Mouse (Mus musculus): ENCODE results near the gene Plxnb2. TPM values are rescaled to one million over a fixed set of nuclear protein-coding genes. Genes with fewer than 3 reads are reported as not detected.

The Plxnb2 gene
- total RNA-seq, 2 experiments from 2014 or later = 100 TPM

DNA sequence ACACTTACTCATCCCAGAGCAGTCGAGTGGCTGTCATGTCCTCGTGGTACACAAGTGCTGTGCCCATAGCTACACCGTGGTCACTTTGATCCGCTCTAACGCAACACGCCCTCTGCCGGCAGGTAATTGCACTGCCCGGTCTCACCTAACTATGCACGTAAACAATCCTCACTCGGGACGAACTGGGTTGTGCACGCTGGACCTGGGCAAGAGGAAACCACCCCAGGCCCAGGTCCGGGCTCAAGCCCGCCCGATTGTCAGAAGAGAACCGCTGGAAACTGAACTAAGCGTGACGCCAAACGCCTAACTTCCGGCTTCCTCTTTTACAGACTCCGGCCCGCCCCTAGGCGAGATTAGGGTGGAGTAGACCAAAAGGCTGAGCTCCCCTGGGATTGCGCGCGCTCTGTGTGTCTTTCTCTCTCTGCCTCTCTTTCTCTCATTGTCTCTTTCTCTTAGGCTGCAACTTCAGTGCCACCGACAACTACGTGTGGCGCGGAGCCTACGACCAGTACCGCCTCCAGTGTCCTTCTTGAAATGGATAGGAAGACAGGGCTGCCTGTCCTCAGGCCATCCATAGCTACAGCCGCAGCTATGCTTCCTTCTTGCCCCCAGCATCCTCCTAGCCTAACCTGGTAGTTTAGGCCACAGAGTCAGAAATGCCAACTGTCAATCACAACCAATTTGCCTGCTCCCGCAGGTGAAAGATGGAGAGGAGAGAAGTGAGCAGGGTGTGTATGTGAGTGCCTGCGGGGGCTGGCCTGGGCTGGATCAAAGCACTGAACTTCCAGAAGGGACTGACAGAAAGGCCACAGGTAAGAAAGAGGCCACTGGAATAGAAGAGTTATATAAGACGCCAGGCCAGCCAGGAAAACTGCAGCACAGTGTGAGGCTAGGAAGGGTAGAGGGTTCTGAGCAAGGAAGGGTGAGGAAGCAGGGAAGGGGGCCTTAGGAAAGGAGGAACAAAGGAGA is 51.9 kb downstream of the Plxnb2 start, which contains the start of gene Hdac10:
Gene Hdac10 (minus strand): TSS at position 319 of the 969 bp plus-strand sequence.
- intact Hi-C loops (cut with DNase I) = loop anchor here (10.0 kb wide), 1 partner anchor 76 kb away; no protein-coding TSS in a partner anchor

GRCm38 (mm10) chr15:89127364-89127940 is 53.1 kb downstream of the Plxnb2 start:
- intact Hi-C loops (cut with DNase I) = loop anchor here (10.0 kb wide), 1 partner anchor 77 kb away; no protein-coding TSS in a partner anchor

More for the DNA sequence above, 51.9 kb downstream of the Plxnb2 start, which contains the start of gene Hdac10:
- DNase-seq = peak; percentile 87

DNA sequence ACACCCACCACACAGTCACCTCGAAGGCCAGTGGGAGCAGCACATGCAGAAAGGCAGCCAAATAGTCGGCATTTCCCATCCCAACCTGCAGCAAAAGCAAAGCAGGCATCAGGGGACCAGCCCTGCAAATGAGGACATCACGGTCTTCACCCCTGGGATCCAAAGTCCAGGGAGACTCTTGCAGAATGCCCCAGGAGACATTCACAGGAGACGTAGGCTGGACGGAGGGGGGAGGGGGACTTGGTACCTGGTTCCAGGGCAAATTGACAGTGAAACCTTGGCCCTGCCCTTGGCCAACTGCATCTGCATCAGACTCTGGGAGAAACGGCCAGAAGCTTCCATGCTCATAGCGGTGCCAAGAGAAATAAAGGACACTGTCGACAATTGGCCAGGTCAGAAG is 54.0 kb downstream of the Plxnb2 start:
- intact Hi-C loops (cut with DNase I) = loop anchor here (10.0 kb wide), 1 partner anchor 78 kb away; no protein-coding TSS in a partner anchor

More at GRCm38 (mm10) chr15:89127364-89127940, 53.1 kb downstream of the Plxnb2 start:
- no peak for DNase-seq

GRCm38 (mm10) chr15:89125351-89125750 is 55.2 kb downstream of the Plxnb2 start:
- no peak for DNase-seq
- intact Hi-C loops (cut with DNase I) = loop anchor here (10.0 kb wide), 1 partner anchor 79 kb away; no protein-coding TSS in a partner anchor

More for the DNA sequence above, 54.0 kb downstream of the Plxnb2 start:
- DNase-seq = no peak

DNA sequence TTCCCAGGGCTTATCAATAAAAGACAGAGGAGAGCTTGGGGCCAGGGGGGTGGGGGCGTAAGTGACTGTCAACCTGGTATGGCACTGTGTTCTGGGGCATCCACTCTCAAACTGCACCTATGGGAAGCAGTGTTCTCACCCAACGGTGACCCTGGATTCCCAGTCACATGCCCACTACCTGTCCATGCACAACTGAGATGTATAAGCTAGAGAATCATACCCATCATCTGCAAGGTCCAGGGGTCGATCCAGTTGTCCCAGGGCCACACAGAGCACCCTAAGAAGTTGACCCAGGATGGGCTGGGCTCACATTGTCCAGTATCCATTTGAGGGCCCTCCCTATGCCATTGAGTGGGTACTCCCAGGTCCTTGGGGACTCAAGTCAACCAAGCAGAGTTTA is 56.3 kb downstream of the Plxnb2 start:
- intact Hi-C loops (cut with DNase I) = loop anchor here (10.0 kb wide), 1 partner anchor 80 kb away; no protein-coding TSS in a partner anchor
- no peak for DNase-seq

- peak; percentile 62 for DNase-seq
- intact Hi-C loops (cut with DNase I) = loop anchor here (10.0 kb wide), 1 partner anchor 81 kb away; no protein-coding TSS in a partner anchor
Observed at GRCm38 (mm10) chr15:89123595-89123994, 57.0 kb downstream of the Plxnb2 start.

DNA sequence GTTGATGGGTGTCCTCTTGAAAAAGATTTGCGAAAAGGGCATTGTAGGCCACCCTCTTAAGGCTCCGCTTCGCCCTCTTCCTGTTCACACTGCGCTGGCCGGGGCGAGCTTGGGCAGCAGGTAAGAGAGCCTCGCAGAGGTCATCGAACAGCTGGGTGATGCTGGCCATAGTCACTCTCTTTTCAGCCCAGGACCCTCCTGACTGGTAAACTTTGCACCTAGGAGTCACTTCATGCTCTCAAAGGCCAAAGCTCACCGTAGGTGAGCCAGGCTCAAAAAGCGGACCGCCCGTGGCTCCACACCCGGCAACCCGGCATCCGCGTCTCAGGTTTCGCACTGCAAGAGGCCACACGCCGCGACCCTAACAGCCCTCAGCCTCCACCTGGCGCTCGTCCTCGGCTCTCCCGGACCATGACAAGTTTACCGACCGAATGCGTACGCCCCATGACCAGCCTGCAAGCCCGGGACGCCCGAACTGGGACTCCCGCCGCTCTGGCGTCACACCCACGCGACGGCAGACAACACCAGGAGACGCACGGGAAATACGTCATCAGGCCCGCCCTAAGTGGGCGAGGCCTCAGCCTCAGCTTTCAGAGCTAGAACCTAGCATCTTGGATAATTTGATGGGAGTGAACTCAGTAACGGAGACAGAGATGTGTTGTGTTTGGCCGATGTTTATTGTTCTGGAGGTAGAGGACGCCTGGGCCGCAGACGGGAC is 57.8 kb downstream of the Plxnb2 start, which contains the start of gene Tubgcp6:
Gene Tubgcp6 (minus strand): TSS at position 464 of the 718 bp plus-strand sequence.
- DNase-seq = peak; percentile 95
- intact Hi-C loops (cut with DNase I) = loop anchor here (10.0 kb wide), 1 partner anchor 82 kb away; no protein-coding TSS in a partner anchor

GRCm38 (mm10) chr15:89118007-89118406 is 62.6 kb downstream of the Plxnb2 start:
- intact Hi-C loops (cut with DNase I) = no loop called here
- no peak for DNase-seq

DNA sequence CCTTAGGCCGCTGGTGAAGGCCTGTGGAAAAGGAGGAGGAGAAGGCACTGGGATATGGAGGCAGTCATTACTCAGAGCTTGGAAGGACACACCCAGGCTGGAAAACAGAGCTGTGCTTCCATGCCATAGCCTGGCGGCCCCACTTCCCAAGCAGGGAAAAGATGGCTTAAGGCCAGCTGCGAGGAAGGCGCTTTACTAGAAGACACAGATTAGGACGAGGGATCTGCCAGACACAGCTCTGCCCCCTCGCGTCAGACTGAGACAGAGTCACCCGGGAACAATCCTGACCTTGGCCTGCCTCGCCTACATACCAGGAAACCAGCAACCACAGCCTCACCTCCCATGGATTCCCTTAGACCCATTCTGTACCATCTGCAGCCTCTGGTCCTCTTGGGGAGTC is 70.4 kb downstream of the Plxnb2 start:
- DNase-seq = no peak
- intact Hi-C loops (cut with DNase I) = no loop called here

- intact Hi-C loops (cut with DNase I) = no loop called here
- DNase-seq = no peak
Observed at GRCm38 (mm10) chr15:89106976-89107375, 73.6 kb downstream of the Plxnb2 start.

- peak; percentile 43 for DNase-seq
- intact Hi-C loops (cut with DNase I) = no loop called here
Observed at GRCm38 (mm10) chr15:89106073-89106472, 74.5 kb downstream of the Plxnb2 start.

Small RNAs within 50 kb of the gene (microRNA-seq; reads per million reads assigned to microRNA genes)
- gene Mir6958 (4.8 reads per million, percentile 11 among the genes with 10 or more reads in this experiment), gene Mir7118 (2.1 reads per million)

Other genes starting within 250 kb of the Plxnb2 start
- gene Ttll8, start 226.4 kb downstream of the Plxnb2 start, total RNA-seq (2021) = 1 to 10 TPM; 1.3 to 1.7 TPM
- gene Mlc1, start 201.8 kb downstream of the Plxnb2 start, total RNA-seq (2021) = 10 to 100 TPM; 51.6 to 56.9 TPM
- under 1 TPM; 0.12 to 0.30 TPM for gene Mov10l1, start 197.9 kb downstream of the Plxnb2 start, total RNA-seq (2021)
- gene Panx2, start 121.1 kb downstream of the Plxnb2 start, total RNA-seq (2021) = 10 to 100 TPM; 52.1 to 60.6 TPM
- 10 to 100 TPM; 27.7 to 28.2 TPM for gene Trabd, start 105.7 kb downstream of the Plxnb2 start, total RNA-seq (2021)
- 10 to 100 TPM; 24.6 to 25.7 TPM for gene Selenoo, start 91.7 kb downstream of the Plxnb2 start, total RNA-seq (2021)
- 10 to 100 TPM; 36.9 to 42.1 TPM for gene Tubgcp6, start 57.7 kb downstream of the Plxnb2 start, total RNA-seq (2021)
- 10 to 100 TPM; 40.0 to 42.8 TPM for gene Hdac10, start 52.1 kb downstream of the Plxnb2 start, total RNA-seq (2021)
- gene Mapk12, start 40.1 kb downstream of the Plxnb2 start, total RNA-seq (2021) = 1 to 10 TPM; 4.1 to 5.0 TPM
- 10 to 100 TPM; 34.4 to 36.6 TPM for gene Mapk11, start 31.2 kb downstream of the Plxnb2 start, total RNA-seq (2021)
- gene Dennd6b, start 15.7 kb upstream of the Plxnb2 start, total RNA-seq (2021) = 10 to 100 TPM; 46.6 to 49.4 TPM
- 100 to 1,000 TPM; 163 to 165 TPM for gene Ppp6r2, start 30.8 kb upstream of the Plxnb2 start, total RNA-seq (2021)
- 100 to 1,000 TPM; 192 to 235 TPM for gene Sbf1, start 134.5 kb upstream of the Plxnb2 start, total RNA-seq (2021)
- gene Adm2, start 141.9 kb upstream of the Plxnb2 start, total RNA-seq (2021) = not detected
- not detected for gene Miox, start 153.6 kb upstream of the Plxnb2 start, total RNA-seq (2021)
- 10 to 100 TPM; 22.9 to 36.2 TPM for gene Lmf2, start 174.9 kb upstream of the Plxnb2 start, total RNA-seq (2021)
- 10 to 100 TPM; 86.6 to 93.2 TPM for gene Ncaph2, start 174.9 kb upstream of the Plxnb2 start, total RNA-seq (2021)
- gene Sco2, start 193.1 kb upstream of the Plxnb2 start, total RNA-seq (2021) = 10 to 100 TPM; 25.0 to 28.7 TPM
- gene Tymp, start 196.3 kb upstream of the Plxnb2 start, total RNA-seq (2021) = under 1 TPM; 0.62 to 0.81 TPM
- gene Odf3b, start 198.5 kb upstream of the Plxnb2 start, total RNA-seq (2021) = 1 to 10 TPM; 1.8 to 1.9 TPM
- not detected for gene Klhdc7b, start 204.1 kb upstream of the Plxnb2 start, total RNA-seq (2021)
- gene Syce3, start 229.7 kb upstream of the Plxnb2 start, total RNA-seq (2021) = not detected
- gene Cpt1b, start 245.1 kb upstream of the Plxnb2 start, total RNA-seq (2021) = 1 to 10 TPM; 4.0 to 7.6 TPM
- 1 to 10 TPM; 1.8 to 3.2 TPM for gene C730034F03Rik, start 248.8 kb upstream of the Plxnb2 start, total RNA-seq (2021)
- 1 to 10 TPM in 1 of 2 experiments, under 1 TPM in 1; 0.40 to 1.3 TPM for gene Gm44502, start 248.9 kb upstream of the Plxnb2 start, total RNA-seq (2021)
- 10 to 100 TPM; 75.8 TPM for gene Chkb, start 249.1 kb upstream of the Plxnb2 start, total RNA-seq (2021)

Data from left cerebral cortex, postnatal 4 days (tissue).